Mouse (Mus musculus) urinary bladder, postnatal 4 days (tissue): ENCODE measurements around the gene Sncb.

Source experiments
- DNase-seq, 2 experiments: peaks; one replicate each; pipeline ENCODE4 v3.0.0; 2021 to 2022; ENCODE audit warnings: low spot score in 2 of 2

The Sncb gene

DNA sequence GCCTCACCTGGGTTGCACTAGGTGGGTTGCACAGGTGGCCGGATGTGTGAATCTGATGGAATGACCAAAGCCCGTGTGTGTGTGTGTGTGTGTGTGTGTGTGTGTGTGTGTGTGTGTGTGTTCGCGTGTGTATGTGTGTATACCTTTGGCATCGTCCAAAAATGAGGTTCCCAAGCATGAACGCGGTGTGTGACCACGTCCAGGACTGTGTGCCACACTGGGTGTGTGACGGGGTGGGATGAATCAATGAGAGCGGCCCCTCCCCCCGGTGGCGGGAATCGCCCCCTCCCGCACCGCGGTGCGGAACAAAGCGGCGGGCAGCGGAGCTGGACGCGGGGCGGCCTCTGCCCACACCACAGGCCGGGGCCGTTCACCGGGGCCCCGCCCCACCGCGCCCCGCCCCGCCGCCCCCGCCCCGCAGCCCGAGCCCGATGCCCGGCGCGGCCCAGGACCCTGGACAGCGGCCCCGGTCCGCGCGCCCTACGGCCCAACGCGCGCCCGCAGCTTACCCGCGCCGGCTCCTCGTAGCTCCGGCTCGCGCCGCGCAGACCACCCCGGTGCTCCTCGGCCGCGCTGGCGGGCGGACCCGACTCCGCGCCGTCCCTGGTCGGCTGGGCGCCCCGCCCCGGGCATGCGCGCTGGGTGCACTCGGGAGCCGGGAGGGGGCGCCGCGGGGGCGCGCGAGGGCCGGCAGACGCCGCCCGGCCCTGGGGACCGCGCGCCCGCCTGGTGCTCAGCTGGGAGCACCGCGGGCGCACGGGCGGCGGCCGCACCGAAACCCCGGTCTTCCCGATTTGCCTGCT, 17.1 kb downstream of the Sncb start:
- DNase-seq: peak in 1 of 2 experiments; percentile 46

DNA sequence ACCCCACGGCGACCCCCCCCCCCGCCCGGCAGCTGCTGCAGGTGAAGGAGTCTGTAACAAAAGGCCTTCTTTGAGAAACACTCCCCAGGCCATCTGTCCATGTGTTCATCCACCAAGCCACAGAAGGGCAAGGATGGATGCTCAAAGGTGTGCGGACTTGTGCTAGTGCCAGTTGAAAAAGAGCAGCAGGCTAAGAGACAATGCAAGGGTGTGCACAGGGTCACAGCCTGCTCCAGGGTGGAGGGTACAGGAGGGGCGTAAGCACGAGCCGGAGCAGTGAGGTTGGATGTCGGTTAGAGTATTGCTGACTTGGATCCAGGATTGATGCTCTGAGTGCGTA, 17.7 kb downstream of the Sncb start:
- no peak for DNase-seq

DNA sequence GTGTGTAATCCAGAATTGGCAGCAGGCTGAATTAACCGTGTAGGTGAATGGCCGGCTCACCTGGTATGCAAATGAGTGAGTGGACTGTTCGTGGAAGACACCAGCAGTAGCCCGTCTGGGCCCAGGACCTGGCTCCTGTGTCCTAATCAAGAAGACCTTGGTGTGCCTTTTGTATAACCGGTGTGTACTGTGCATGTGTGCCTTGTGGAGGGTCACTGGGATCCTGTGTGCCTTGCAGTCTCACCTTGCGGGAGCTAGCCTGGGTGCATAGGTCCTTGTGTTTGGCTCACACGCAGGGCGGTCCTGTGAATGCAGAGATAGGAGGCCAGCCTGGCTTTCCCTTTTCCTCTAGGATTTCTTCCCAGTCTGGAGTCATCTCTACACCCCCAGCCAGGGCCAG, 18.2 kb downstream of the Sncb start:
- DNase-seq: no peak

DNA sequence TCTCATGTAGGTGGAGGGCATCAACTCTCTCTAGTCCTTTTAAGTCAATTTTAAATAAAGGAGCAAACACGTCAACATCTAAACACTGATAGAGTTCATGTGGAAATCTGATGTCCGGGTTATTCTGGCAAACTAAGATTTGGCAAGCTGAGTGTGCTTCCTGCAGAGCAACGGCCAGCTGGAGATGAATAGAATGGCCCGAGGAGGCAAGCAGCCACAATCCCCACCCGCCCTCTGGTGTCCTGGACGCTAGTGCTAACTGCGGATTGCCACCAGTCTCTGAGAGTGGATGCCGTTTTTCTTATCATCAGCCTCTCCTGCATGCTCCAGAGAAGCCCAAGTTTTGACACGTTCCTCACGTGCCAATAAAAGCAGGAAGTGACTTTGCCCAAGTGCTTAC, 19.5 kb downstream of the Sncb start:
- no peak for DNase-seq

DNA sequence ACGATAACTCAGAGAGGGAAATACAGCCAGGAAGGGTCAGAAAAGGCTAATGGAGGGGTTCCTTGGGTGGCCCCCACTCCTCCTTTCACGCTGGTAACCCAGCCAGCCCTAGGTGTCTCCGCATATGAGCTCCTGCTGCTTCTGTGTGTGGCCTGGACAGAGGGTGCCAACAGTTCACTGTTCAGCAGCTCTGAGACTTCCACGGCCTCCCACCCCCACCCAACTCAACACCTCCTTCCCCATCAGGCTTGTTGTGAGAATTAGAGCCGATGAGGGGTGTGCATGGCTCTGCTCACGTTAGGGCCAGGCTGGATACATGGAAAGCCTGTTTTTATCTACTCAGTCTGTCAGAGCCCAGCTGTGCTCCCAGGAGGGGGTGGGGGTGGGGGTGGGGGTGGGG, 20.3 kb downstream of the Sncb start:
- no peak for DNase-seq

DNA sequence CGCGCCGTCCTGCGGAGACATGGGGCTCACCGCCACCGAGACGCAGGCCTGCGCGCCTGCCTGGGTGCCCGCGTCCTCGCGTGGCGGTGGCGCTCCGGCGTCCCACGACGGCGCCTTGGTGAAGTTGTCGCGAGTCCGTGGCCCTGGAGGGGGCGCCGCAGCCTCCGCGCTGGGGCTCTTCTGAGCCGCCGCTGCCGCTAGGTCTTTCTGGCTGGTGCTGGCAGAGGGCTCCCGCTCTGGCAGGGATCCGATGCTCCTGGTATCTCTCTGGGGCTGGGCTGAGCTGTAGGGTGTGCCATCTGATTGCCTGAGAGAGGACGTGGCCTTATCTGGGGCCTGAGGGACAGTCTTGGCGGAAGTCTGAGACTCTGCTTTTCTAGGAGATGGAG, 28.2 kb downstream of the Sncb start:
- no peak for DNase-seq

DNA sequence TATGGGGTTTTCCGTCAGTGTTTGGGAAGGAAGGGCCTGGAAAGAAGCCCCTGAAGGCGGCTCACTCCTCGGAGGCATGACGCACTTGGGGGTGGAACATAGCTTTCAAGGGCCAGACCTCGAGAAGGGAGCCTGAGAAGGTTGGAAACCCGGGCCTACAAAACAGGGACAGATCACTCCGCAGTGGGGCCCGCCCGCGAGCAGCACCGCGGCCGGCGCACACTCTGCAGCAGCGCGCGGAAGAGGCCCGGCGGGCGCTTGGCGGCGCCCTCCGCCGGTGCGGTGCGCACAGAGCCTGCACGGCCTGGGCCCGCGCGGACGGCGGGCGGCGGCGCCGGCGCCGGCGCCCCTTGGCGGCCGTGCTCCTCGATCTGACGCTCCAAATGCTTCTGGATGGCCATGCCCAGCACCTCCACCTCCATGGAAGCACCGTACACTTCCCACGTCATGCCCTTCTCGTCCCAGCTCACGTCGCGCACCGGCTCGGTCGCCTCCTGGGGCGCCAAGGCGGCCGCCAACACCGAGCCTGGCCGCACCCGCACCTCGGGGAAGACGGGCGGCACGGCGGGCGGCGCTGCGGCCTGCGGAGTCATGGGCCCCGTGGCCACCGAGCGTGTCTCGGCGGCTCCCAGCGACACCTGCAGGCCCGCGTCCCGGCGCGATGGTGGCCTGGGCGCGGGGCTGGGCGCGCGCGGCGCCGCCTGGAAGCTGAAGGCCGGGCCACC, 28.7 kb downstream of the Sncb start:
- no peak for DNase-seq

DNA sequence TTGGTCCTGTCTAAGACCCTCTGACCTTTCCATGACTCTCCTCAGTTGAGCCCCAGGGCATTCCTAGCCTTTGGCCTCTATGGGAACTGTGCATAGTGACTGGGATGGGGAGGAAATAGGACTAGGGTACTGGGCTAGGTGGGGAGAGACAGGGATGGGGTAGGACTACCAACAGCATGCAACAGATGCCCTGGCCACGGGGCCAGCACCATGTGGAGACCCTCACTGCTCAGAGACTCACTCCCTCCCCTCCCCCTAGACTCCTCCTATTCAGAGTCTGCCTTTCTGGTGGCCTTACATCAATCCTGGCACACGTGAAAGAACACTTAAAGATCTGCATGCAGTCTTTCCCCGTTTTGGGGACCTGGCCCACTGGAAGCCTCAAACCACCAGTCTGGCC, 29.5 kb downstream of the Sncb start:
- no peak for DNase-seq

DNA sequence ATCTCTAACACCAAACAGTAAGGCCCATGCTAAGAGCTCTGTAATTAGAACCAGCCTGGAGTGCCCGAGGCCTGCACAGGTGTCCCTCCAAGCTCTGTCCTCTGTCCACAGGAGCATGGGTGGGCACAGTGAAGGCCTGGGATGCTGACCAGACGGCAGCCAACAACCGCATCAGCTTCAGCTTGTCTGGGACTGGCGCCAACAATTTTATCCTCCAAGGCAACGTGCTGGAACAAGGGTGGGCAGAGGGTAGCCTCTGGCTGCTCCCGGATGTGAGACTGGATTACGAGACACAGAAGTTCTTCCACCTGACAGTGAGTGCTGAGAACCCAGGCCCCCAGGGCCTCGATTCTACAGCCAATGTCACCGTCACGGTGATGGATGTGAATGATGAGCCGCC, 40.3 kb downstream of the Sncb start:
- no peak for DNase-seq

DNA sequence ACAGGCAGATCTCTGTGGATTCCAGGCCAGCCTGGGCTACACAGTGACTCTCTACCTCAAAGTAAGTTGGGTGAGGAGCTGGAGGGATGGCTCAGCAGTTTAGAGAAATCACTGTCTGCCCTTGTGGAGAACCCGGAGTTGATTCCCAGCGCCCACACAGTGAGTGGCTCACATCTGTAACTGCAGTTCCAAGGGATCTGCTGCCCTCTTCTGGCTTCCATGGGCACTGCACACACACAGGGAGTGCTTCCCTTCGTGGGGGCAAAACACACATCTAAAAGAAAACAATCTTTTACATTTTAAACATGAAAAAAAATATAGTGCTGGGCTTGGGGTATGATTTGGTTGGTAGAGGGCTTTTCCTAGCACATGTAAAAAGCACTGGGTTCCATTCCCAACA, 43.3 kb downstream of the Sncb start:
- DNase-seq: no peak

DNA sequence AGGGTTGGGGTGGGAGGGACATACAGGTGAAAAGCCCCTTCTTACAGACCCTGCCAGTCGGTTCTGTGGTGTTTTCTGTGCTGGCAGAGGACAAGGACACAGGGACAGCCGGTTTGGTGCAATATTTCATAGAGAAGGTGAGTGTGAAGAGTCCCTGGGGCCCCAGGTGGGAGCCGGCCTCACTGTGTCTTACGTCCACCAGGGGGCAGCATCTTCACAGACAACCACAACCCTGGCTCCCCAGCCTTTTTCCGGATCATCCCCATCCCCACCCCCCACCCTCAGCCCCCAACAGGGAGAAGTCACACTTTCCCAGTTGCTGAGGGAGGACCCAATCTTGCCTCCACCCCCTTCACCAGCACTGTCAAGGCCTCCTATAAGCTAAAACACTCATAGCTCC, 49.5 kb downstream of the Sncb start:
- no peak for DNase-seq

DNA sequence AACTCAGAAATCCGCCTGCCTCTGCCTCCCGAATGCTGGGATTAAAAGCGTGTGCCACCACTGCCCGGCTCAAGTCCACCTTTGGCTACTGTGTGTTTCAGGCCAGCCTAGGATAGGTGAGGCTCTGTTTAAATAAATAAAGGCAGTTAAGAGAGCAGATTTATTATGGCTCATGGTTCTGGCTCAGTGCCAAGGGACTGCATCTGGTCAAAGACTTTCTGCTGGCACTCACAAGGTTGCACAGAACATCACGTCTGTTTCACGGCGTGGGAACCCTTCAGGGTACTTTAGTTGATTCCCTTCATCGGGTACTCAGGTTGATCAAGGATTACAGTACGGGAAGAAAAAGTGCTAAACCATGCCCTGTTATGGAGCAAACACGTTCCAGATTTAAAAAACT, 51.4 kb downstream of the Sncb start:
- DNase-seq: no peak

DNA sequence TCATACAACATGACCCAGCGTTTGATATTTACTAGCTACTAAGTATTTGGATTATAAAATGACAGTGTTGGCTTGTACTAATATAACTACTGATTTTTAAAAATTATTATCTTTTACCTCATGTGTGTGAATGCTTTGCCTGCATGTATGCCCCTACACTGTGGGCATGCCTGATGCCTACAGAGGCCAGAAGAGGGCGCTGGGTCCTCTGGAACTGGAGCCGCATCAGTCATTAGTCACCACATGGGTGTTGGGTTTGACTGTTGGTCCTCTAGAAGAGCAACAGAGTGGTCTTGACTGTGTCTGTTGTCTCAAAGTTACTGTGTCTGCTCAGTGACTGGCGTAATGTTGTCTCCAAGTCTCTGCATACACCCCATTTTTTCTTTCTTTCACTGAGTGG, 52.0 kb downstream of the Sncb start:
- no peak for DNase-seq

DNA sequence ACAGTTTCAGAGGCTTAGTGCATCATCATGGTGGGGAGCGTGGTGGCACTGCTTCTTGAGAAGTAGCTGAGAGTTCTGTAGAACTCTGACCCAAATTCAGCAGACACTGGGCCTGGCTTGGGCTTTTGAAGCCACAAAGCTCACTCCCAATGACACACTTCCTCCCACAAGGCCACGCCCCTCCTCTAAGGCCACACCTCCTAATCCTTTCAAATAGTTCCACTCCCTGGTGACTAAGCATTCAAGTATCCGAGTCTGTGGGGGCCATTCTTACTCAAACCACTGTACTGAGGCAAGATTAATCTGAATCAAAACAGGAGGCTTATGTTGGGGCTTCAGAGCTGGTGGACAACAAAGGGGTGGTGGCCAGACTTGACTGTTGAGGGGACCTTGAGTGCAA, 55.5 kb downstream of the Sncb start:
- no peak for DNase-seq
